Mouse (Mus musculus) MEL (cell line): ENCODE measurements at regions not wholly inside any gene's neighbourhood (a gene's known extent, or its start where the extent isn't known, plus 50 kb on each side); places are given as distances from the start of the nearest gene placed in this dataset.

Source experiments
- DNase-seq: peaks from one replicate; pipeline ENCODE4 v3.0.0; 2011; ENCODE audit warnings: low read depth, low spot score
- H3K27ac ChIP-seq: 2 replicates; pipeline ENCODE4 v1.5.1; 2012; ENCODE audit warnings: low read depth, mild to moderate bottlenecking, control low read depth, low read length, moderate library complexity; ENCODE audit not compliant: control insufficient read depth
- H3K27me3 ChIP-seq, 2 experiments: fragments of 150-350 bp in 1 of 2; sonication (generic) in 1 of 2; 2 replicates each; pipeline ENCODE4 v1.6.1; 2012; ENCODE audit warnings: low read length in 2 of 2, mild to moderate bottlenecking in 2 of 2, improper control_type of control experiment in 1 of 2, moderate library complexity in 1 of 2; ENCODE audit not compliant: insufficient read depth in 2 of 2, control insufficient read depth in 1 of 2
- H3K36me3 ChIP-seq, 2 experiments: 2 replicates each; pipeline ENCODE4 v1.6.1; 2012 to 2014; ENCODE audit warnings: low read length in 2 of 2, improper control_type of control experiment in 1 of 2, inconsistent platforms in 1 of 2, mild to moderate bottlenecking in 1 of 2; ENCODE audit not compliant: insufficient read depth in 2 of 2, control insufficient read depth in 1 of 2
- H3K4me1 ChIP-seq, 2 experiments: fragments of 150-350 bp in 1 of 2; sonication (generic) in 1 of 2; 2 replicates each; pipeline ENCODE4 v1.6.1; 2012; ENCODE audit warnings: low read length in 2 of 2, improper control_type of control experiment in 1 of 2, mild to moderate bottlenecking in 1 of 2; ENCODE audit not compliant: insufficient read depth in 2 of 2, control insufficient read depth in 1 of 2
- H3K4me3 ChIP-seq, 2 experiments: fragments of 150-350 bp in 1 of 2; sonication (generic) in 1 of 2; 2 replicates each; pipeline ENCODE4 v1.5.1; 2012; ENCODE audit warnings: low read depth in 2 of 2, low read length in 2 of 2, mild to moderate bottlenecking in 2 of 2, moderate library complexity in 2 of 2, control low read depth in 1 of 2, improper control_type of control experiment in 1 of 2; ENCODE audit not compliant: control insufficient read depth in 1 of 2, insufficient read depth in 1 of 2
- H3K79me2 ChIP-seq: 2 replicates; pipeline ENCODE4 v1.6.1; 2012; ENCODE audit warnings: mild to moderate bottlenecking, low read length, moderate library complexity; ENCODE audit not compliant: control insufficient read depth, poor library complexity, insufficient read depth
- H3K9ac ChIP-seq: 2 replicates; pipeline ENCODE4 v1.6.1; 2012; ENCODE audit warnings: low read depth, mild to moderate bottlenecking, control low read depth, low read length, moderate library complexity; ENCODE audit not compliant: control insufficient read depth, poor library complexity, severe bottlenecking
- H3K9me3 ChIP-seq: fragments of 150-350 bp; sonication (generic); replicated peaks from 2 replicates; pipeline ENCODE4 v1.6.1; 2012; ENCODE audit warnings: mild to moderate bottlenecking, low read length, improper control_type of control experiment, moderate library complexity; ENCODE audit not compliant: insufficient read depth
- EP300 ChIP-seq, 2 experiments: IDR thresholded peaks; 2 replicates each; pipeline ENCODE4 v1.6.1; 2011; ENCODE audit warnings: improper control_type of control experiment in 2 of 2, low read length in 2 of 2, low read depth in 1 of 2, mild to moderate bottlenecking in 1 of 2
- POLR2A ChIP-seq, 2 experiments: IDR thresholded peaks; 2 replicates each; pipeline ENCODE4 v1.6.1; 2011 to 2012; ENCODE audit warnings: low read length in 2 of 2, mild to moderate bottlenecking in 2 of 2, control low read depth in 1 of 2, improper control_type of control experiment in 1 of 2, low read depth in 1 of 2, moderate library complexity in 1 of 2; ENCODE audit not compliant: control insufficient read depth in 1 of 2, insufficient read depth in 1 of 2, poor library complexity in 1 of 2
- POLR2AphosphoS5 ChIP-seq: IDR thresholded peaks from 2 replicates; pipeline ENCODE4 v1.6.1; 2012; ENCODE audit warnings: low read depth, borderline replicate concordance, mild to moderate bottlenecking, inconsistent platforms, low read length, moderate library complexity, mixed read lengths
- SMC3 ChIP-seq: IDR thresholded peaks from 2 replicates; pipeline ENCODE4 v1.6.1; 2011; ENCODE audit warnings: low read depth, low read length, improper control_type of control experiment
- TAL1 ChIP-seq: IDR thresholded peaks from 2 replicates; pipeline ENCODE4 v1.6.1; 2012; ENCODE audit warnings: mild to moderate bottlenecking, inconsistent platforms, low read length, moderate library complexity, mixed read lengths
- TCF12 ChIP-seq: IDR thresholded peaks from 2 replicates; pipeline ENCODE4 v1.6.1; 2014; ENCODE audit warnings: low read depth, mild to moderate bottlenecking, inconsistent platforms, low read length, improper control_type of control experiment, moderate library complexity

GRCm38 (mm10) chr8:53930685-53931084, 146.7 kb upstream of the Vegfc start:
- no peak for TF ChIP-seq TAL1
- TF ChIP-seq EP300 (IDR thresholded peaks at IDR 0.05; ENCODE audit: low read depth in 1 of 2, low read length in 2 of 2), result no peak
- no peak for TF ChIP-seq POLR2A (IDR thresholded peaks at IDR 0.05; ENCODE audit: control insufficient read depth in 1 of 2, insufficient read depth in 1 of 2, low read depth in 1 of 2, low read length in 2 of 2, poor library complexity in 1 of 2)
- no peak for TF ChIP-seq POLR2AphosphoS5
- Histone ChIP-seq H3K4me1 (no peaks in the 10 kb centered on the region), H3K4me3 (no peak overlapping the region), H3K36me3 (no peaks in the 10 kb centered on the region), H3K9ac (no peak overlapping the region), H3K27ac (no peak overlapping the region), H3K79me2 (no peaks in the 10 kb centered on the region), H3K9me3 (no peaks in the 10 kb centered on the region), H3K27me3 (no peaks in the 10 kb centered on the region)
- no peak for DNase-seq

- Histone ChIP-seq H3K36me3 (no peaks in the 10 kb centered on the region), H3K9me3 (no peaks in the 10 kb centered on the region), H3K27me3 (no peaks in the 10 kb centered on the region), H3K4me1 (no peaks in the 10 kb centered on the region), H3K27ac (no peak overlapping the region), H3K4me3 (no peak overlapping the region), H3K9ac (no peak overlapping the region), H3K79me2 (no peaks in the 10 kb centered on the region)
- no peak for DNase-seq
- no peak for TF ChIP-seq SMC3
Measured at GRCm38 (mm10) chr8:53938392-53938791, 139.0 kb upstream of the Vegfc start.

GRCm38 (mm10) chr8:53939519-53939918, 137.9 kb upstream of the Vegfc start:
- no peaks in the 10 kb centered on the region for H3K9me3 ChIP-seq
- H3K27me3 ChIP-seq, result no peaks in the 10 kb centered on the region
- no peak overlapping the region for H3K9ac ChIP-seq
- H3K27ac ChIP-seq, result no peak overlapping the region
- H3K4me3 ChIP-seq, result no peak overlapping the region
- TF ChIP-seq EP300 (IDR thresholded peaks at IDR 0.05; ENCODE audit: low read depth in 1 of 2, low read length in 2 of 2), result no peak
- H3K79me2 ChIP-seq, result no peaks in the 10 kb centered on the region
- DNase-seq, result no peak
- H3K36me3 ChIP-seq, result no peaks in the 10 kb centered on the region
- no peaks in the 10 kb centered on the region for H3K4me1 ChIP-seq

- no peaks in the 10 kb centered on the region for H3K79me2 ChIP-seq
- no peak for DNase-seq
- H3K9ac ChIP-seq, result no peak overlapping the region
Measured at GRCm38 (mm10) chr8:53941144-53941543, 136.3 kb upstream of the Vegfc start.

More at GRCm38 (mm10) chr8:53941144-53941543, 136.3 kb upstream of the Vegfc start:
- H3K36me3 ChIP-seq, result no peaks in the 10 kb centered on the region
- H3K4me1 ChIP-seq, result no peaks in the 10 kb centered on the region
- H3K27me3 ChIP-seq, result no peaks in the 10 kb centered on the region
- no peaks in the 10 kb centered on the region for H3K9me3 ChIP-seq
- H3K4me3 ChIP-seq, result no peak overlapping the region
- no peak overlapping the region for H3K27ac ChIP-seq
- TF ChIP-seq TCF12, result no peak
